Mouse (Mus musculus) forebrain, embryonic 16.5 days (tissue): ENCODE measurements around the gene Tlr13. TPM values are rescaled to one million over a fixed set of nuclear protein-coding genes. Genes with fewer than 3 reads are reported as not detected.

Source experiments
- ATAC-seq: fragments of 200-750 bp; cut with Nextera tagmentation; 2 replicates; pipeline ENCODE4 v1.8.0; 2017; ENCODE audit warnings: mild to moderate bottlenecking, moderate library complexity
- H3K27ac ChIP-seq: fragments of 300-500 bp; sonication (generic); 2 replicates; pipeline ENCODE4 v1.5.1; 2014; ENCODE audit warnings: low read length, control low read depth
- H3K27me3 ChIP-seq: fragments of 300-500 bp; sonication (generic); replicated peaks from 2 replicates; pipeline ENCODE4 v1.6.1; 2014; ENCODE audit warnings: low read length; ENCODE audit not compliant: control insufficient read depth, insufficient read depth
- H3K36me3 ChIP-seq: fragments of 300-500 bp; sonication (generic); 2 replicates; pipeline ENCODE4 v1.6.1; 2014; ENCODE audit not compliant: control insufficient read depth, insufficient read depth
- H3K4me1 ChIP-seq: fragments of 300-500 bp; sonication (generic); replicated peaks from 2 replicates; pipeline ENCODE4 v1.6.1; 2014; ENCODE audit warnings: low read length; ENCODE audit not compliant: control insufficient read depth, insufficient read depth
- H3K4me2 ChIP-seq: fragments of 300-500 bp; sonication (generic); 2 replicates; pipeline ENCODE4 v1.6.1; 2014; ENCODE audit warnings: mild to moderate bottlenecking, low read length, control low read depth
- H3K4me3 ChIP-seq: fragments of 300-500 bp; sonication (generic); replicated peaks from 2 replicates; pipeline ENCODE4 v1.5.1; 2014; ENCODE audit warnings: mild to moderate bottlenecking, low read length, control low read depth
- H3K9ac ChIP-seq: fragments of 300-500 bp; sonication (generic); replicated peaks from 2 replicates; pipeline ENCODE4 v1.6.1; 2014; ENCODE audit warnings: low read depth, low read length, control low read depth
- H3K9me3 ChIP-seq: fragments of 300-500 bp; sonication (generic); 2 replicates; pipeline ENCODE4 v1.6.1; 2016; ENCODE audit warnings: low read length; ENCODE audit not compliant: control insufficient read depth
- WGBS: fragments of 180-500 bp; shearing (Covaris S2); extraction: QIAGEN DNeasy Blood & Tissue Kit; methylation state at CpG from one replicate; pipeline ENCODE4 v1.1.7; 2014; 5-methylcytosine and 5-hydroxymethylcytosine counted together
- polyA plus RNA-seq: library from polyadenylated mRNA; unstranded; fragments of >200 nt; fragmentation: Nextera tagmentation; extraction: Ambion mirVana; gene quantifications from 2 replicates; pipeline ENCODE4 v1.2.1, GENCODE M21; 2015

Tlr13 gene
- polyA plus RNA-seq, 1 experiment from 2014 or later: 0.30 TPM

- peak overlapping the region; percentile 38 for H3K4me3 ChIP-seq
- peak; percentile 97 for ATAC-seq
- H3K4me1 ChIP-seq: no peaks in the 10 kb centered on the region
- 28% methylated on average over 18 of the region's 18 CpGs for WGBS
- H3K4me2 ChIP-seq: peak overlapping the region; percentile 53
- no peaks in the 10 kb centered on the region for H3K36me3 ChIP-seq
- no peaks in the 10 kb centered on the region for H3K9me3 ChIP-seq
- H3K27me3 ChIP-seq: no peaks in the 10 kb centered on the region
- no peak overlapping the region for H3K27ac ChIP-seq
- H3K9ac ChIP-seq: peak overlapping the region; percentile 45; the same call in 1 of the 2 replicates
These were observed 28.3 kb downstream of the Tlr13 start for GRCm38 (mm10) chrX:106171106-106171852.

GRCm38 (mm10) chrX:106171853-106172154 is 28.8 kb downstream of the Tlr13 start:
- ATAC-seq: no peak
- peak overlapping the region; percentile 38; the same call in 1 of the 2 replicates for H3K4me3 ChIP-seq
- no peaks in the 10 kb centered on the region for H3K9me3 ChIP-seq
- 57% methylated on average over 5 of the region's 6 CpGs for WGBS
- H3K36me3 ChIP-seq: no peaks in the 10 kb centered on the region
- H3K4me1 ChIP-seq: no peaks in the 10 kb centered on the region
- H3K27ac ChIP-seq: no peak overlapping the region
- H3K4me2 ChIP-seq: peak overlapping the region; percentile 53
- no peaks in the 10 kb centered on the region for H3K27me3 ChIP-seq
- no peak overlapping the region for H3K9ac ChIP-seq

DNA sequence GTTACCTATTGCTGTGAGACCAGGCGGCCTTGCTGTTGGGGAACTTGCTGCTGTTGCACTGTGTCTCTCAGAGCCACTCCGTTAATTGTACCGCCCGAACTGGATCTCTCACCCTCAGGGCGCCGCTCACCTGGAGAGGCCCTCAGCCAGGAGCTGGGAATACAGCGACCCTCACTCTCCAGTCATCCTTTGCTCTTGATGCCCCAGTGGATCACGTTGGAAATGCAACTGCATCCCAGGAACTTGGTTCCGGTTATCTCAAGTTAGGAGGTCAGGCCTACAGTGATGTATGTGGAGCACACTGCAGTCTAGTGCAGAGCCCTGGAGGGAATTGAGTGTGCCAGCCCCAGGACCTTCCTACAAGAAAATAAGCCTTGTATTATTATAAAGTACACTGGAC is 33.3 kb downstream of the Tlr13 start:
- no peak for ATAC-seq
- WGBS: 62% methylated on average over 9 of the region's 9 CpGs

DNA sequence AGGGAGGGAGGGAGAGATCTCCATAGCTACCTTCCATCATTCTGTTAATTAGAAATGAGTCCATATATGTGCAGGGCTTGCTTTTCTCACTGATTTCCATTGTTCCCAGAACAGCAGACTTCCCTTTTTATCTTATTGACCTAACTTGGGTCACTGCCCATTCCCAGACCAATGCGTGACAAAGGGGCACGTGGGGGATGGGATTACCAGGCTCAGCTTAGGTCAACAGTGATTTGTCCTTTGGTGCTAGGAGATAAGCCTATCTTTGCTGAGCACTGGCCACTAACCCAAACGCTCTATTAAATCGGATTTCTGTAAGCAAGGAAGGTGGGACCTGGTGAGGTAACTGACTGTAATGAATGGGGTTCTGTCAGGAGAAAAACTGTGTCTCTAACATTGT is 41.3 kb downstream of the Tlr13 start:
- H3K36me3 ChIP-seq: no peaks in the 10 kb centered on the region
- 20% methylated on average over 4 of the region's 4 CpGs for WGBS

More for the DNA sequence above, 33.3 kb downstream of the Tlr13 start:
- no peak overlapping the region for H3K27ac ChIP-seq
- H3K36me3 ChIP-seq: no peaks in the 10 kb centered on the region
- no peaks in the 10 kb centered on the region for H3K4me1 ChIP-seq
- no peak overlapping the region for H3K9ac ChIP-seq
- H3K9me3 ChIP-seq: no peaks in the 10 kb centered on the region
- no peak overlapping the region for H3K4me2 ChIP-seq
- no peak overlapping the region for H3K4me3 ChIP-seq
- no peaks in the 10 kb centered on the region for H3K27me3 ChIP-seq

DNA sequence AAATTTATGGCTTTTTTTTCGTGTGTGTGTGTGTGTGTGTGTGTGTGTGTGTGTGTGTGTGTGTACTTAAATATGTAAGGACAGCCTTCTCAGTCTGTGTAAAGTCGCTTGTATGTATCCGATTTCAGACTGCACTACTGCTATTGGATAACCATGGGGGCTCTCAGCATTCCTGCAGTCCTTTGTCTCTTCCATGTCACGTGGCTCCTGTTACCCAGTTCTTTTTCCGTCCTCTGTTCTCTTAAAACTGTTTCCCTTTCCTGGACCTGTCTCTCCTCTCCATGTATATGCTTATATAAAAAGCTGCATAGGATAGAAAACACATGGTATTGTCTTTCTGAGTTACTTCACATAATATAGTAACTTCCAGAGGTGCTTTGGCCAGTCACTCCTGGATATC is 42.7 kb downstream of the Tlr13 start:
- no peak overlapping the region for H3K4me3 ChIP-seq
- peak overlapping the region; percentile 60 for H3K27ac ChIP-seq
- peaks cover 19% of the 10 kb centered on the region for H3K4me1 ChIP-seq
- no peak overlapping the region for H3K9ac ChIP-seq
- H3K36me3 ChIP-seq: no peaks in the 10 kb centered on the region
- no peak overlapping the region for H3K4me2 ChIP-seq
- H3K9me3 ChIP-seq: no peaks in the 10 kb centered on the region
- no peaks in the 10 kb centered on the region for H3K27me3 ChIP-seq
- WGBS: 14% methylated on average over 5 of the region's 5 CpGs
- ATAC-seq: no peak

More for the DNA sequence above, 41.3 kb downstream of the Tlr13 start:
- Histone ChIP-seq H3K27me3 (no peaks in the 10 kb centered on the region), H3K4me1 (peaks cover 19% of the 10 kb centered on the region), H3K4me3 (no peak overlapping the region), H3K4me2 (no peak overlapping the region), H3K9me3 (no peaks in the 10 kb centered on the region), H3K9ac (no peak overlapping the region), H3K27ac (no peak overlapping the region)
- no peak for ATAC-seq

GRCm38 (mm10) chrX:106186713-106187649 is 44.0 kb downstream of the Tlr13 start, which contains the start of gene Pgk1:
Pgk1 (plus strand) TSS chrX:106187100.
- H3K27ac ChIP-seq: peak within 1 kb of the TSS; percentile 90
- H3K4me3 ChIP-seq: peak within 1 kb of the TSS; percentile 57
- H3K36me3 ChIP-seq: no peaks in the 10 kb centered on the region
- peaks cover 19% of the 10 kb centered on the region for H3K4me1 ChIP-seq
- ATAC-seq: peak; percentile 98
- peak within 1 kb of the TSS; percentile 65 for H3K4me2 ChIP-seq
- no peaks in the 10 kb centered on the region for H3K27me3 ChIP-seq
- H3K9me3 ChIP-seq: no peaks in the 10 kb centered on the region
- peak within 1 kb of the TSS; percentile 52 for H3K9ac ChIP-seq
- WGBS: 17% methylated on average over 53 of the region's 55 CpGs

- Histone ChIP-seq H3K36me3 (no peaks in the 10 kb centered on the region), H3K9me3 (no peaks in the 10 kb centered on the region), H3K27me3 (no peaks in the 10 kb centered on the region), H3K4me2 (peak overlapping the region; percentile 65), H3K27ac (peak overlapping the region; percentile 50; the same call in 1 of the 2 replicates), H3K4me1 (peaks cover 19% of the 10 kb centered on the region), H3K9ac (peak overlapping the region; percentile 23), H3K4me3 (peak overlapping the region; percentile 57)
- WGBS: 8% methylated on average over 12 of the region's 12 CpGs
- ATAC-seq: no peak
These were observed 44.7 kb downstream of the Tlr13 start for GRCm38 (mm10) chrX:106187737-106188136.

DNA sequence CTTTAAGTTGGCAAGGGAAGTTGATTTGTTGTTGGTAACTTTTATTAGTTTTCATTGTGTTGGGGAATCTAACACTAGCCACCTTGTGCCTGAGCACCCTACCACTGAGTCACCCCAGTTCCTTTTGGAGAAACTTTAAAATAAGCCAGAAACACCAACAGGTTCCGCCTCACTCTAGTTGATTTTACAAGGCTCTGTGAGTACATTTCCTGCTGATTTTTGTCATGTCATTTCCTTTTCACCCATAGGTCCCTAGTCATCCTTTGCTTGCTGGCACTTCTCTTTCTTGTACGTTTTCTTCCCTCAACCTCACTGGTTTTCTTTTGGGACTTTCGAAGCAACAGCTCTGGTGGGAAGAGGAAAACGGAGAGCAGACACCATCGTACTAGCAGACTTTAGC is 46.4 kb downstream of the Tlr13 start:
- ATAC-seq: no peak
- WGBS: 54% methylated on average over 5 of the region's 5 CpGs
- no peak overlapping the region for H3K27ac ChIP-seq
- H3K4me3 ChIP-seq: peak overlapping the region; percentile 57; the same call in 1 of the 2 replicates
- peak overlapping the region; percentile 65 for H3K4me2 ChIP-seq
- H3K4me1 ChIP-seq: peaks cover 19% of the 10 kb centered on the region
- no peaks in the 10 kb centered on the region for H3K9me3 ChIP-seq
- H3K36me3 ChIP-seq: no peaks in the 10 kb centered on the region
- H3K27me3 ChIP-seq: no peaks in the 10 kb centered on the region
- H3K9ac ChIP-seq: no peak overlapping the region

- Histone ChIP-seq H3K4me3 (no peak overlapping the region), H3K36me3 (no peaks in the 10 kb centered on the region), H3K27ac (no peak overlapping the region), H3K4me1 (peaks cover 19% of the 10 kb centered on the region), H3K27me3 (no peaks in the 10 kb centered on the region), H3K4me2 (no peak overlapping the region; the same call in 1 of the 2 replicates), H3K9me3 (no peaks in the 10 kb centered on the region), H3K9ac (no peak overlapping the region)
- 46% methylated on average over 4 of the region's 4 CpGs for WGBS
- ATAC-seq: no peak
These were observed 47.1 kb downstream of the Tlr13 start for GRCm38 (mm10) chrX:106190091-106190490.
